Mouse (Mus musculus): ENCODE data around the gene Tns1.

DNA sequence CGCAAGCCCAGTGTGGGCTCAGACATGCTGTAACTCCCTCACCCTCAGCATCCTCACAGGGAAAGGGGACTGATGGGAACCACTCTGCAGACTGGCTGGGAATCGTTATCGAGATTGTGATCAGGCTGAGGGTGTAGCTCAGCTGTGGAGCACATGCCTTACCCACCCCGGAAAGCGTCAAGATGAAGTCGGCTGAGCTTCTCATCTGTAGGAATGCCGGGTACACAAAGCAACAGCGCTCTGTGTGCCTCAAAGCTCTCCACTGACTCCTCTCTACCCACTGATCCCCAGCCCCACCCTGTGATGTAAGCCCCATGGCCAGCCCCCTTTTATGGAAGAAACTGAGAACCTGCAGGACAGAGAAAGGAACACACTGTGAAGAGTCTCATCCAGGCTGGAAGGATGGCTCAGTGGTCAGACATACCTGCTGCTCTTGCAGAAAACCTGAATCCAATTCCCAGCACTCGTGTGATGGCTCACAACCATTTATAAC, 97.5 kb downstream of the Tns1 start:
- TF ChIP-seq CTCF (IDR thresholded peaks at IDR 0.05; ENCODE audit: low read depth, low read length) (no peak), POLR2A (IDR thresholded peaks at IDR 0.05; ENCODE audit: insufficient read depth, low read length) (no peak)

All from ES-Bruce4 (cell line).